Mouse (Mus musculus) liver, postnatal 0 days (tissue): ENCODE data around the gene Cwc25.

Source experiments
- CTCF ChIP-seq: sonication (generic); IDR thresholded peaks from 2 replicates; pipeline ENCODE4 v1.5.1; 2016; ENCODE audit warnings: antibody characterized with exemption, low read depth
- EP300 ChIP-seq: IDR thresholded peaks from 2 replicates; pipeline ENCODE4 v1.6.1; 2016; ENCODE audit warnings: antibody characterized with exemption, low read depth, mild to moderate bottlenecking

- TF ChIP-seq CTCF (no peak), EP300 (no peak; the same call in 1 of the 2 replicates)
These were observed 16.2 kb upstream of the Cwc25 start for GRCm38 (mm10) chr11:97782564-97782895.
